Mouse (Mus musculus) heart, adult 11 months (tissue): ENCODE measurements at regions not wholly inside any gene's neighbourhood (a gene's known extent, or its start where the extent isn't known, plus 50 kb on each side); places are given as distances from the start of the nearest gene placed in this dataset.

ENCODE experiments used
- DNase-seq: peaks from one replicate; pipeline ENCODE4 v3.0.0; 2022

DNA sequence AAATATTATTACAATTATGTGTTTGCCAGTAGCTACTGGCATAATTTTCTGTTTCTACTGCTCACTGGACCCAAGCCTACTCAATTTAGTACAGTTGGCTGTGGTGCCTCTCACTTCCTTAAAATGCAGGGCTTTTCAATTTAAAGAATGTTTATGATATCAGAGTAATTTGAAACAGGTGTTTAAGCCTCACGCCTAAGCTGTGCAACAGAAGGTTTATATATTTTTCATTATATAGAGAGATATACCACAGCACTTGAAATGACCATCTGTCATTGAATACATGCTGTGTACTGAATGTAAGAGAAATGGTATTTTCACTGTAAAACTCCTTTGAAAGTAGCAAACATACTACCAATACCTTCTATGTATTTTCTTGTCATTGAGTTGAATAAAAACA, 376.8 kb downstream of the Otol1 start:
- DNase-seq, result no peak

GRCm38 (mm10) chr3:70385961-70386360, 378.5 kb downstream of the Otol1 start:
- DNase-seq, result no peak

DNA sequence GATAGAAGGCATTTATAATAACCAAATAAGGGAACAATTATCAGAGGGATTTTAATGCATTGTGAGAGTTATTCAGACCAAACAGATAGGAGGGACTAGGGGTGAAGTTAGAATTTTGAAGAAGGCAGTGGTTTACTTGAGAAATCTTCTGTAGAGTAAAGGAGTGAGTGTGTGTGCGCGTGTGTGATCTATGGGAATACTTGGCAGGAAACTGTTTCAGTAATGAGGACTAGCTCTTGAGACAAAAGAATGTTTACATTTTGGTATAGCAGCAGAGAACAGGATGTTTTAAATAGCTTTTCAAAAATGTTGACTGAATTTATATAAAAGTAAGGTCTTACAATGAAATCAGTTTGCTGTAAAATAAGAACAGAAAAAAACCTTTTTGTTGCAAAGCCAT, 393.8 kb downstream of the Otol1 start:
- DNase-seq, result no peak

DNA sequence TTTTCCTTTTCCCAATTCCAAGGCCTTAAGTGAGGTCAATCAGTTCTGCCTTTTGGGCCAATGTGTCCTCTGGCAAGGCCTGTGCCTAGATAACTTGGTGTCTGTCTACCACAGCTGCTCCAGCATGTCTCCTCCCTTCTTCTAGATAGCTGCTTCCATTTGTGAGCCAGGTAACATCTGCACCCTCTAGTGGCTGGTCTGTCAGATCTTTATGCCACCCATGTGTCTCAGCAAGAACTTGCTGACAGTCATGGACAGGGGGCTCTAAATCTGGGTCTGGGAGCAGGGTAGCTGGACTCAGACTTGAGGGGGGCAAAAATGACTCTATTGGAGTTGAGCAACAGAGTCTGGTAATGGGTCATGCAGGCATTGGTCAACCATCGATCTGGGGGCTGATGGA, 399.2 kb downstream of the Otol1 start:
- peak; percentile 81 for DNase-seq

GRCm38 (mm10) chr3:70418273-70418672, 410.9 kb downstream of the Otol1 start:
- peak; percentile 21 for DNase-seq

GRCm38 (mm10) chr3:70422016-70422415, 414.6 kb downstream of the Otol1 start:
- DNase-seq, result no peak

DNA sequence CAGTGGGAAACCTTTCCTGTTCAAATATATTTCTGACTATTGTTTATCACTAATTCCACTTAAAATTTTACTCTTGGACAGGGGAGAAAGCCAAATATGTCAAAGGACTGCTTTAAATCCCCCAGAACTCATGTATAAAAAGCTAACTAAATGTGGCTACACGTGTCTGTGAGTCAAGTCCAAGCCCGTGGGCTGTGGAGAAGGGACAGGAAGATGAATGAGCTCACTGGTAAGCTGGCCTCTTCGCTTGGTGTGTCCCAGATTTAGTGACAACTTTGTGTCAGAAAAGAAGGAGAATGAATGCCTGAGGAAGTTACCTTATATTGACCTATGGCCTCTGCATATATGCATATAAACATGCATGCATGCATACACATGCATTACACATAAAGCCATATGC, 415.3 kb downstream of the Otol1 start:
- no peak for DNase-seq

GRCm38 (mm10) chr3:70436671-70437070, 429.3 kb downstream of the Otol1 start:
- DNase-seq, result no peak

- DNase-seq, result no peak
Measured at GRCm38 (mm10) chr3:70457181-70457847, 449.9 kb downstream of the Otol1 start.

DNA sequence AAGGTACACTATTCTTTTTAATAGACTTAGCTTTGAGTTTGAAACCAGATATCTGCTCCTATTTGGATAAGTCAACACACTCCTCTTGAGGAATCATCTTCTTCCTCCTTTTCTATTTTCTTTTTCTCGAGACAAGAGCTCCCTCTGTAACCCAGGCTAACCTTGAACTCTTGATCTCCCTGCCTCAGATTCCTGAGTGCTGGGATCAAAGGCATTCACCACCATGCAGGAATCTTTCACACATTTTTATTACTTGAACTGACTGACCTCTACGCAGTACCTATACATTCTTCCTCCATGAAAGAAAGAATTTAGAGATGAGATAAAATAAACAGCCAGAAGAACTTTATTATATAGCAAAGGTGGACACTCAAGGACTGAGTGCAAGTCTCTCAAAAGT, 453.4 kb downstream of the Otol1 start:
- no peak for DNase-seq

DNA sequence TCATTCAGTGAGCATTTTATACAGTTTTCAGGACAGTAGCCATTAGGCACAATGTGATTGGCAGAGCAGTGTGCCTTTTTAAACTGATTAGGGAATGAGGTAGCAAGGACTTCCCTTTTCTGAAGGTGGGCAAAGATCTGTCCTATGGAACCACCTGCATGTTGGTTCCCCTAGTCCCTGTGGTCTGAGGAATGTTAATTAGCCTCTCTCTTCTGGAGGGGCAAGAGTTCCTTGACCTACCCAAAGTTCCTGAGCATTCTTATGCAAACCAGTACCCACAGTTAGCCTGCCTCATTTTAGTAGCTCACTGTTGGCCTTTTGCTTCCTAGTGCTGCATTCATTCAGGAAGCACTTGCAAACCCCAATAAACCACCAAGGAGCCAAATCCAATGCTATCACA, 455.8 kb downstream of the Otol1 start:
- DNase-seq, result no peak

GRCm38 (mm10) chr3:70482521-70482920, 475.1 kb downstream of the Otol1 start:
- DNase-seq, result no peak

GRCm38 (mm10) chr3:70483066-70483743, 475.8 kb downstream of the Otol1 start:
- DNase-seq, result no peak

DNA sequence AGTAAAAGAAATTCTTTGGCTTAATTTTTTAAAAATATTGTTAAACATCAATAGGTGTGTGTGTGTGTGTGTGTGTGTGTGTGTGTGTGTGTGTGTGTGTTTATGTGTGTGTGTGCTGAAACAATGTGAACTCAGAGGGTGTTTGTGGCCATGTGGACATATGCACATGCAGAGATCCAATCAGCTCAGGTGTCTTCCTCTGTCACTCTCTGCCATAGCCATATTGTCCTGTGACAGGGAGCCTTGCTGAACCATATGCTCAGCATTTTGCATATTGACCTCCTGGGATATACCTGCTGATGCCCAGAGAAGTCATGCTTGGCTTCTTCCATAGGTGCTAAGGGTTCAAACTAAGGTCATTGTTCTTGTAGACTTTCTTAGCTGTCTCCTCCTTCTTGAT, 489.0 kb downstream of the Otol1 start:
- DNase-seq, result no peak

GRCm38 (mm10) chr3:70500245-70500858, 492.9 kb downstream of the Otol1 start:
- DNase-seq, result no peak

DNA sequence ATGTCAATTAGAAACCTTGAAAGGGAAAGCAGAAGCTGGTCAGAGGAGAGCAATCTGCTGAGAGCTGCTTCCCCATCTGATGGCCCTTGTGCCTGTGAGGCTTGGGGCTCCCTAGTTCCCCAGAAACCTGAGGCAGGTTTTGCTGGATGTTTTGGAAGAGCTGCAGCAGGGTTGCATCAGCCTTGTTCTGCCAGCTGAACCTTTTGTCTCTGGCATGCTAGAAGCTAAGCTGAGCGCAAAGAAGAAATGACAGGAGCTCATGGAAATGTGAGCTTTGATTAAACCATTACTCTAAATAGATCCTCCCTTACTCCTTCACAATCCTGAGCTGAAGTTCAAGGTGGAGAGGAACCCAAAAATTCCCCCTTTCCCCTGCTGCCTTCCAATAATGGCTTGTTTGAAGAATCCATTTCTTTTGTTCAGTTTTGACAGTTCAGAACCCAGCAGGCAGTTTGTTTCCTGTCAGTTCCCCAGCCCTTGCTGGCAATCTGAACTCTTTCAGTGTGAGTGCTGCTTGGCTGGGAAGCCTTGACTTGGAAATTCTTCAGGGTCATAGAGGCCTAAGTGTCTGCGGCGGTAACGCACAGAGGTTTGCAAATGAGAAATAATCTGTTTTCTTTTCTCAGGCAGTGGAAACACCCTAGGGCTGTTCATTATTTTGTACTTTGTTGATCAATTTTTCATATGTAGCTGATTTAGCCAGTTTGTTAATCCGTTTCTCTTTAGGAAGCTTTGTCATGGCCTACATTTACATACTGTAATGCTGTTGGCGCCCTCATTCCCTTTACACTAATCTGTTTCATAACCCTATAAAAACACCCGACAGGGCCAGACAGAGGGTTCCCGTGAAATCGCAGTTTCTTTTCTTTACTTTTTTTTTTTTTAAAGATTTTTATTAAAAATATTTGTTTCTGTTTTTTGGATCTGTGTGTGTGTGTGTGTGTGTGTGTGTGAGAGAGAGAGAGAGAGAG, 493.9 kb downstream of the Otol1 start:
- no peak for DNase-seq

DNA sequence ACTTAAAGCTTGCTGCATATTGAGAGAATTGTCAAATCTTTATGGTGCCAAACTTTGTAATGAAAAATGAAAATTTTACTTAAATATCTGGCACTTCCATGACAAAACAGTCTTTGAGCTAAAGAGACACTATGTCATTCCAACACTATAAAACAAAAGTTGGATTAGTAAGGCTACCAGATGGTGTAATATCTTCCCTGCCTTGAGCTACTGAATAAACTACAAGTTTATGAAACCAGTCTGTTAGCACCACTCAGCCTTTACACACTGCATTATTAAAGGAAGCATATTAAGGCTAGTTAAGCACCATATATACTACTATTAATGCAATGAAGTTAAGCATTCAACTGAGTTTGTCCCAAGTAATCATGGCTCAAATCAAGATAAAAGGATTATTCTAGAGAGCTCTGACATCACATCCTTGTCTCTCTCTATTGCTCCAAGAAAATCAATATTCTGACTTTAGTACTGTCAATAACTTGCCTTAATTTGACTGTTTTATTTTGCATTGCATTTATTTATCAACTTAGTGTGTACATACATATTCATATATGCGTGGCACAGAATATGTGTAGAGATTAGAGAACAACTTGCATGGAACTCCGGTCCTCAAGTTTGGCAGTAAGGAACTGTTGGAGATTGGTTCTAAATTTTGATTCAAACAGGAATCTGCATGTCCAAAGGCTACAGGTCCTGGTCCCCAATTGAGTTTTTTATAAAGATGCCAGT, 526.3 kb downstream of the Otol1 start:
- no peak for DNase-seq

GRCm38 (mm10) chr3:70535084-70535483, 527.7 kb downstream of the Otol1 start:
- no peak for DNase-seq

DNA sequence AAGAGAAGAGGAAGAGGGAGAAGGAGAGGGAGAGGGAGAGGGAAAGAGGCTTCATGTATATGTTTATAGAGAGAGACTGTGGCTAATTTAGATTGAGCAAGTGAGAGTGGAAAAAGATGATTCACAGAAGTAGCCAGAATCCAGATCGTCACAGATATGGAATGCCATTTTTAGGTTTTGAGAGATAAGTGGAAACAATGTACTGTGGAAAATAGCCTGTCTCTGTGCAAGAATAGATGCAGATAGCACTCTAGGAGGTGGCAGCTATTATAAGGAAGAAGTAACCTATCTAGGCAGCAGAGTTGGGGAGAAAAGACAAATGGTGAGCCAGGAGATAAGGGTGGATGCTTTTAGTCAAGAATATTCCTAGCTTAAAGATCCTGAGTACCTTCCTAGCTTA, 536.5 kb downstream of the Otol1 start:
- DNase-seq, result no peak

DNA sequence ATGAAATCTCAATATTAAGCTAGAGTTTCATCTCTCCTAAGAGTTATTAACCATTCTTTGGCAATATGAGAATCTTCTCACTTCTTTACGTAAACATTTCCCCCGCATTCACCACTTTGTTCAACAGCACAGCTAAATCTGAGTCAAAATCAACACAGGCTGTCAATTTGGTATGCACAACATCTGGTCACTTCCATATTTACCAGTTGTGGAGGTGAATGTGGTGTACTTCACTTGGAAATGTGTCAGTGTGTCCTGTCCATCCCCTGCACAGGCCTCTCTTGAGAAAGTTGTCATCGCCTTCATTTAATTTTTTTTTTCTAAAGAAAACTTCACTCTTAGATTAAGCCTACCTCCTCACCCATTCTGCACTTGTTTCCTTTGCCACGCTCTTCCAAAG, 550.4 kb downstream of the Otol1 start:
- DNase-seq, result no peak

- no peak for DNase-seq
Measured at GRCm38 (mm10) chr3:70566140-70566857, 558.9 kb downstream of the Otol1 start.

- no peak for DNase-seq
Measured at GRCm38 (mm10) chr3:70594785-70595184, 587.4 kb downstream of the Otol1 start.
